In the genomic region with DNA sequence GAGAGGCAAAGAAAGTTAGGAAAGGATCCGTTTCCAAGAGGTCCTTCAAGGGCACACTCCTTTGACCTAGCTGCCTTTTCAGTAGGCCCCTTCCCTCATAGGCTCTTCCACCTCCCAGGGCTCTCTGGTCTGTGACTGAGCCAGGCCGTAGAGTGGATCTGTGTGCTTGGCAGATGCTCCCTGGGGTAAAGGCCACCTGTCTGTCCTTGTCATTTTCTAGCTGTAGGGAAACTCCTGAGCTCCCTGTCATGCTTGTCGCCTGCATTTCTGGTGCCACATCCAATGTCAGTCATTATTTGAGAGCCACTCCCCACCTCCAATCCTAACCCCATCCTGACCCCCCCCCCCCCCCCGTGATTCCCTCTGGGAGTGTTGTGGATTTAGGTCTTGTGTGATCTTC, we compare ENCODE assay signal across 22 mouse cellular contexts.
"Had no signal": no experiment of that assay in that cellular context is flagged by ENCODE, and none has a peak within 500 bp of the region (broad histone marks: within the 10 kb centered on the region; RNA-seq: fewer than 3 reads in every experiment).

No protein-coding gene starts in this region.

- H3K4me2 ChIP-seq: heart, embryonic 11.5 days; heart, embryonic 13.5 days; heart, embryonic 15.5 days; hindbrain, embryonic 13.5 days; hindbrain, embryonic 15.5 days; limb, embryonic 12.5 days; limb, embryonic 15.5 days; liver, embryonic 12.5 days had no signal

- H3K4me3 ChIP-seq: heart, adult 2 months; heart, embryonic 13.5 days; heart, embryonic 15.5 days; hindbrain, embryonic 13.5 days; hindbrain, embryonic 15.5 days; limb, embryonic 12.5 days; limb, embryonic 15.5 days; liver, embryonic 12.5 days had no signal

- H3K27ac ChIP-seq: heart, adult 2 months; heart, embryonic 13.5 days; heart, embryonic 15.5 days; hindbrain, embryonic 13.5 days; hindbrain, embryonic 15.5 days; hindbrain, postnatal 0 days; kidney, postnatal 0 days; limb, embryonic 12.5 days; limb, embryonic 15.5 days; liver, embryonic 12.5 days; liver, embryonic 14.5 days had no signal

- H3K27me3 ChIP-seq: heart, embryonic 13.5 days; heart, embryonic 15.5 days; hindbrain, embryonic 13.5 days; hindbrain, embryonic 15.5 days; limb, embryonic 15.5 days; liver, embryonic 12.5 days had no signal

- DNase-seq: gastrocnemius, postnatal 14 days; gastrocnemius, postnatal 36 days; heart, adult 11 months; heart, adult 2 months; heart, postnatal 14 days; heart, postnatal 36 days; kidney, adult 11 months; layer of hippocampus, adult 9-11 months; layer of hippocampus, postnatal 36 days; left cerebral cortex, postnatal 4 days had no signal

- H3K4me1 ChIP-seq: limb, embryonic 15.5 days; liver, embryonic 12.5 days had no signal

- H3K36me3 ChIP-seq: hindbrain, embryonic 13.5 days; hindbrain, embryonic 15.5 days; limb, embryonic 12.5 days had no signal

- H3K9me3 ChIP-seq: heart, embryonic 13.5 days; heart, embryonic 15.5 days; hindbrain, embryonic 13.5 days; hindbrain, embryonic 15.5 days; limb, embryonic 12.5 days; limb, embryonic 15.5 days; liver, embryonic 12.5 days had no signal

- ATAC-seq: hindbrain, postnatal 0 days; intestine, embryonic 16.5 days; liver, embryonic 12.5 days had no signal

- H3K9ac ChIP-seq: heart, embryonic 13.5 days; heart, embryonic 15.5 days; hindbrain, embryonic 13.5 days; hindbrain, embryonic 15.5 days; limb, embryonic 12.5 days; limb, embryonic 15.5 days; liver, embryonic 12.5 days; liver, embryonic 14.5 days had no signal
